Mouse (Mus musculus): Measurements from ENCODE around the gene Map3k11.
"Not testable (repeated sequence)": the region's sequence is repeated elsewhere in the genome, so short reads cannot be mapped to it uniquely, and the experiment has no call there.

Map3k11 gene

GRCm38 (mm10) chr19:5664669-5665257 is 23.8 kb upstream of the Map3k11 start:
- ATAC-seq (ENCODE audit: insufficient number of reproducible peaks, low FRiP score, low TSS enrichment) = no peak

- ATAC-seq (ENCODE audit: insufficient number of reproducible peaks, low FRiP score, low TSS enrichment) = no peak
Observed at GRCm38 (mm10) chr19:5665465-5665864, 23.1 kb upstream of the Map3k11 start.

GRCm38 (mm10) chr19:5666386-5666785 is 22.2 kb upstream of the Map3k11 start:
- no peak for ATAC-seq (ENCODE audit: insufficient number of reproducible peaks, low FRiP score, low TSS enrichment)

GRCm38 (mm10) chr19:5668372-5668771 is 20.2 kb upstream of the Map3k11 start:
- ATAC-seq (ENCODE audit: insufficient number of reproducible peaks, low FRiP score, low TSS enrichment) = no peak

- no peak for ATAC-seq (ENCODE audit: insufficient number of reproducible peaks, low FRiP score, low TSS enrichment)
Observed at GRCm38 (mm10) chr19:5680432-5680831, 8.1 kb upstream of the Map3k11 start.

GRCm38 (mm10) chr19:5684236-5684635 is 4.3 kb upstream of the Map3k11 start:
- ATAC-seq (ENCODE audit: insufficient number of reproducible peaks, low FRiP score, low TSS enrichment) = no peak

- ATAC-seq (ENCODE audit: insufficient number of reproducible peaks, low FRiP score, low TSS enrichment) = no peak
Observed at GRCm38 (mm10) chr19:5684985-5685384, 3.6 kb upstream of the Map3k11 start.

GRCm38 (mm10) chr19:5685431-5685830 is 3.1 kb upstream of the Map3k11 start:
- no peak for ATAC-seq (ENCODE audit: insufficient number of reproducible peaks, low FRiP score, low TSS enrichment)

GRCm38 (mm10) chr19:5685861-5686260 is 2.7 kb upstream of the Map3k11 start:
- ATAC-seq (ENCODE audit: insufficient number of reproducible peaks, low FRiP score, low TSS enrichment) = no peak

GRCm38 (mm10) chr19:5686437-5686836 is 2.1 kb upstream of the Map3k11 start:
- no peak for ATAC-seq (ENCODE audit: insufficient number of reproducible peaks, low FRiP score, low TSS enrichment)

GRCm38 (mm10) chr19:5686954-5687353 is 1.6 kb upstream of the Map3k11 start:
- ATAC-seq (ENCODE audit: insufficient number of reproducible peaks, low FRiP score, low TSS enrichment) = not testable (repeated sequence)

GRCm38 (mm10) chr19:5687738-5688137 is 804 bp upstream of the Map3k11 start:
- ATAC-seq (ENCODE audit: insufficient number of reproducible peaks, low FRiP score, low TSS enrichment) = no peak

GRCm38 (mm10) chr19:5689088-5689428 is 516 bp downstream of the Map3k11 start:
- no peak for ATAC-seq (ENCODE audit: insufficient number of reproducible peaks, low FRiP score, low TSS enrichment)

- peak; percentile 4; the same call in 1 of the 2 replicates for ATAC-seq (ENCODE audit: insufficient number of reproducible peaks, low FRiP score, low TSS enrichment)
Observed at GRCm38 (mm10) chr19:5689565-5690342, 1.2 kb downstream of the Map3k11 start.

GRCm38 (mm10) chr19:5690343-5690735 is 1.8 kb downstream of the Map3k11 start:
- ATAC-seq (ENCODE audit: insufficient number of reproducible peaks, low FRiP score, low TSS enrichment) = no peak

GRCm38 (mm10) chr19:5691601-5692000 is 3.1 kb downstream of the Map3k11 start:
- ATAC-seq (ENCODE audit: insufficient number of reproducible peaks, low FRiP score, low TSS enrichment) = no peak

GRCm38 (mm10) chr19:5692086-5692912 is 3.8 kb downstream of the Map3k11 start:
- no peak for ATAC-seq (ENCODE audit: insufficient number of reproducible peaks, low FRiP score, low TSS enrichment)

GRCm38 (mm10) chr19:5692913-5693396 is 4.4 kb downstream of the Map3k11 start:
- ATAC-seq (ENCODE audit: insufficient number of reproducible peaks, low FRiP score, low TSS enrichment) = no peak

- no peak for ATAC-seq (ENCODE audit: insufficient number of reproducible peaks, low FRiP score, low TSS enrichment)
Observed at GRCm38 (mm10) chr19:5693801-5694200, 5.3 kb downstream of the Map3k11 start.

GRCm38 (mm10) chr19:5695849-5696462 is 7.4 kb downstream of the Map3k11 start:
- no peak for ATAC-seq (ENCODE audit: insufficient number of reproducible peaks, low FRiP score, low TSS enrichment)
